Comparison of ENCODE assay signal across 9 mouse cellular contexts in the genomic region with DNA sequence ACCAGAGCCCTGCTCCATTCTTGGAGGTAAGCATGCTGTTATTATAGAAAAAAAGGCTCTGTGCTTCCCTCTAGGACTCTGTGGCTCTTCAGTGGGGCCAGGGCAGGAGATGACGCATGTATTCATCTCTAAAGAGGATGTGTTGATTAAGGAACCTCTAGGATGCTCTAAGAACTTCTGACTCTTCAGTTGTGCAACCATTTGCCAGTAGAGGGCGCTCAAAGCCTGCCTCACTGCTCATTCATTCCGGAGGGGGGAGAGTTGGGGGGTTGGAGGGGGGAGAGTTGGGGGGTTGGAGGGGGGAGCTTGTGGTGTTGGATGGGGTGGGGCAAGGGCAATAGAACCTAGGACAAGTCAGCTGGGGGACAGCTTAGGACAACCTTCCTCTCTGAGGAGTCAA. TPM values are rescaled to one million over a fixed set of nuclear protein-coding genes. Genes with fewer than 3 reads are reported as not detected.
A peak's percentile ranks its signal among the peaks of the same experiment; 100 is the strongest.
DNase-seq lines count a peak whose midpoint lies in the region; ATAC-seq and TF ChIP-seq lines count a peak whose summit lies in the region.
"Had no signal": no experiment of that assay in that cellular context is flagged by ENCODE, and none has a peak within 500 bp of the region (broad histone marks: within the 10 kb centered on the region; RNA-seq: fewer than 3 reads in every experiment).

No protein-coding gene starts in this region.

- TF ChIP-seq CTCF in midbrain, postnatal 0 days (IDR thresholded peaks at IDR 0.05): peak; percentile 76

- H3K27me3 ChIP-seq in heart, embryonic 10.5 days (ENCODE audit: insufficient read depth, poor library complexity, severe bottlenecking): peaks cover 90% of the 10 kb centered on the region
- H3K27me3 ChIP-seq in midbrain, postnatal 0 days (ENCODE audit: insufficient read depth, low read length): no peaks in the 10 kb centered on the region

- intact Hi-C loops in heart, postnatal 25 days (cut with DNase I): loop anchor here (1.0 to 5.0 kb wide), 2 partner anchors 354 to 402 kb away; no protein-coding TSS in a partner anchor

- no peak overlapping the region for H3K4me3 ChIP-seq in heart, embryonic 10.5 days
- no peak overlapping the region for H3K4me3 ChIP-seq in midbrain, postnatal 0 days (ENCODE audit: low read depth, low read length)
- H3K4me3 ChIP-seq: limb, embryonic 13.5 days had no signal

- WGBS in heart, embryonic 10.5 days: 5% methylated on average over 3 of the region's 3 CpGs
- 0% methylated on average over 3 of the region's 3 CpGs for WGBS in midbrain, postnatal 0 days

- H3K4me1 ChIP-seq in heart, embryonic 10.5 days: peaks cover 8% of the 10 kb centered on the region
- peaks cover 3% of the 10 kb centered on the region; the same call in 1 of the 2 replicates for H3K4me1 ChIP-seq in midbrain, postnatal 0 days (ENCODE audit: insufficient read depth, low read length)

- ATAC-seq in hematopoietic stem cell, adult 5-6 weeks (replicated peaks in 1 of 2; ENCODE audit: insufficient read depth in 1 of 2, low FRiP score in 2 of 2, low TSS enrichment in 1 of 2, low read depth in 1 of 2, poor library complexity in 2 of 2, severe bottlenecking in 2 of 2): peak; percentile 46; a peak in 2 of 4 replicates
- no peak for ATAC-seq in midbrain, postnatal 0 days (ENCODE audit: low FRiP score)
- no peak for ATAC-seq in frontal cortex, adult (ENCODE audit: low TSS enrichment)

- peak; percentile 74 for DNase-seq in heart, embryonic 10.5 days (ENCODE audit: low spot score)
- no peak for DNase-seq in heart, postnatal 25 days (ENCODE audit: low spot score)
- DNase-seq in spleen, adult 12 weeks (ENCODE audit: low spot score): peak; percentile 24
- no peak for DNase-seq in spleen, postnatal 4 days (ENCODE audit: low spot score in 2 of 2)
- peak; percentile 30 for DNase-seq in c-Kit-positive CD71-positive TER-119-negative erythroid progenitor cells, embryonic 14.5 days (ENCODE audit: low read depth)
- DNase-seq in midbrain, postnatal 0 days (ENCODE audit: low spot score): peak; percentile 67

- no peaks in the 10 kb centered on the region for H3K36me3 ChIP-seq in heart, embryonic 10.5 days
- no peaks in the 10 kb centered on the region for H3K36me3 ChIP-seq in midbrain, postnatal 0 days (ENCODE audit: insufficient read depth, low read length)
- H3K36me3 ChIP-seq: limb, embryonic 13.5 days had no signal

- H3K27ac ChIP-seq in heart, embryonic 10.5 days: no peak overlapping the region
- no peak overlapping the region for H3K27ac ChIP-seq in midbrain, postnatal 0 days (ENCODE audit: low read depth, low read length)
- H3K27ac ChIP-seq: limb, embryonic 13.5 days had no signal

- no peak overlapping the region for H3K4me2 ChIP-seq in midbrain, postnatal 0 days (ENCODE audit: low read depth, low read length, poor library complexity, severe bottlenecking)
- H3K4me2 ChIP-seq: limb, embryonic 13.5 days had no signal

- H3K9me3 ChIP-seq in heart, embryonic 10.5 days: no peaks in the 10 kb centered on the region
- no peaks in the 10 kb centered on the region for H3K9me3 ChIP-seq in midbrain, postnatal 0 days (ENCODE audit: low read length)
- H3K9me3 ChIP-seq: limb, embryonic 13.5 days had no signal

- H3K9ac ChIP-seq in midbrain, postnatal 0 days (replicated peaks; ENCODE audit: low read length, poor library complexity, severe bottlenecking): no peak overlapping the region
- H3K9ac ChIP-seq: limb, embryonic 13.5 days had no signal

RNA-seq across cellular contexts. Expression of gene Ntng2, which starts 52.9 kb away (rescaled TPM):
- polyA plus RNA-seq in heart, embryonic 10.5 days (2016; fragmentation: Nextera tagmentation; extraction: Ambion mirVana): 0.20 and 0.87 TPM in 2 replicates
- 1 to 10 TPM; 4.6 to 5.8 TPM for total RNA-seq in heart, postnatal 25 days (2021)
- 2.4 and 3.3 TPM in 2 replicates for total RNA-seq in hematopoietic stem cell, adult 5-6 weeks (2017)
- total RNA-seq in midbrain, postnatal 0 days (2014; rRNA removed): 52.4 and 52.6 TPM in 2 replicates
- polyA plus RNA-seq in midbrain, postnatal 0 days (2015; fragmentation: Nextera tagmentation; extraction: Ambion mirVana): 7.9 and 8.7 TPM in 2 replicates

Comparison
In these comparisons a context has a peak if more than half of its experiments do, and no peak if none do; other contexts are left out.
1. DNase-seq: peak in heart, embryonic 10.5 days (single experiment), spleen, adult 12 weeks (single experiment), c-Kit-positive CD71-positive TER-119-negative erythroid progenitor cells, embryonic 14.5 days (single experiment) and midbrain, postnatal 0 days (single experiment); none in heart, postnatal 25 days (single experiment) and spleen, postnatal 4 days (0 of 2).
2. ATAC-seq: peak in hematopoietic stem cell, adult 5-6 weeks (2 of 2); none in midbrain, postnatal 0 days (single experiment) and frontal cortex, adult (single experiment).